Mouse (Mus musculus) liver, embryonic 11.5 days (tissue): ENCODE results near the gene Naaladl2. TPM values are rescaled to one million over a fixed set of nuclear protein-coding genes. Genes with fewer than 3 reads are reported as not detected.

Experiments
- ATAC-seq: fragments of 200-750 bp; cut with Nextera tagmentation; replicated peaks from 2 replicates; pipeline ENCODE4 v1.8.0; 2017; ENCODE audit warnings: moderate number of reproducible peaks, mild to moderate bottlenecking, moderate TSS enrichment, moderate library complexity; ENCODE audit not compliant: low FRiP score
- DNase-seq: peaks from one replicate; pipeline ENCODE4 v3.0.0-alpha.2; 2017; ENCODE audit warnings: low spot score
- H3K27ac ChIP-seq: fragments of 300-500 bp; sonication (generic); 2 replicates; pipeline ENCODE4 v1.5.1; 2014; ENCODE audit warnings: mild to moderate bottlenecking, low read depth, low read length, control low read depth
- H3K27me3 ChIP-seq: fragments of 300-500 bp; sonication (generic); replicated peaks from 2 replicates; pipeline ENCODE4 v1.6.1; 2014; ENCODE audit warnings: low read length, mixed read lengths; ENCODE audit not compliant: control insufficient read depth, insufficient read depth
- H3K36me3 ChIP-seq: fragments of 300-500 bp; sonication (generic); 2 replicates; pipeline ENCODE4 v1.6.1; 2014; ENCODE audit warnings: mild to moderate bottlenecking, low read length, moderate library complexity, mixed read lengths; ENCODE audit not compliant: control insufficient read depth, insufficient read depth
- H3K4me1 ChIP-seq: fragments of 300-500 bp; sonication (generic); replicated peaks from 2 replicates; pipeline ENCODE4 v1.6.1; 2014; ENCODE audit warnings: low read length, mixed read lengths; ENCODE audit not compliant: control insufficient read depth, insufficient read depth
- H3K4me2 ChIP-seq: fragments of 300-500 bp; sonication (generic); 2 replicates; pipeline ENCODE4 v1.6.1; 2014; ENCODE audit warnings: mild to moderate bottlenecking, control low read depth, moderate library complexity
- H3K4me3 ChIP-seq: fragments of 300-500 bp; sonication (generic); 2 replicates; pipeline ENCODE4 v1.5.1; 2014; ENCODE audit warnings: low read depth, low read length, control low read depth
- H3K9ac ChIP-seq: fragments of 300-500 bp; sonication (generic); 2 replicates; pipeline ENCODE4 v1.6.1; 2014; ENCODE audit warnings: low read depth, low read length, control low read depth
- H3K9me3 ChIP-seq: fragments of 300-500 bp; sonication (generic); 2 replicates; pipeline ENCODE4 v1.6.1; 2016; ENCODE audit warnings: low read length, inconsistent platforms, mixed read lengths; ENCODE audit not compliant: control insufficient read depth
- WGBS: fragments of 180-500 bp; shearing (Covaris S2); extraction: QIAGEN DNeasy Blood & Tissue Kit; methylation state at CpG from one replicate; pipeline ENCODE4 v1.1.7; 2014; 5-methylcytosine and 5-hydroxymethylcytosine counted together
- polyA plus RNA-seq: library from polyadenylated mRNA; unstranded; fragments of >200 nt; fragmentation: Nextera tagmentation; extraction: Ambion mirVana; gene quantifications from 2 replicates; pipeline ENCODE4 v1.2.1, GENCODE M21; 2014

Naaladl2 gene
- polyA plus RNA-seq, 1 experiment from 2014 or later, result 0.22 TPM

DNA sequence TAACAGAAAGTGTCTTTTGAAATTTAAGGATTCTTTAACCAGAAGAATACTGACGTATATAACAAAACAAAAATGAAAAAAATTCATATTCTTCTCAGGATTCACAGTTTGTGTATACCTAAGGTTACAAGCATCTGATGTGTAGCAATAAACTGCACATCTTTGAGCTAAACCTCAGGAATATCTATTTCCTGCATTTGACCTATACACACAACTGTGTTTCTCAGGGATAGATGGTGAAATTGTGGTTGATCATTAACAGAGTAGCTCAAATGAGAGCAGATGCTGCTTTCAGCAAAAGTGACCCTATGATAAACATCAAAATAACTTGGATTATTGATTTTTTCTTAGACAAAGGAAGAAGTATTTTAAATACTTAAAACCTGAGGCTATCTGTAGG, 1037.7 kb downstream of the Naaladl2 start:
- no peak overlapping the region for H3K4me3 ChIP-seq
- no peak overlapping the region for H3K4me2 ChIP-seq
- ATAC-seq (no peak), DNase-seq (no peak)
- no peak overlapping the region for H3K9ac ChIP-seq
- 80% methylated on average over 1 of the region's 1 CpGs for WGBS
- no peaks in the 10 kb centered on the region for H3K4me1 ChIP-seq
- no peaks in the 10 kb centered on the region for H3K27me3 ChIP-seq
- no peak overlapping the region for H3K27ac ChIP-seq
- no peaks in the 10 kb centered on the region for H3K9me3 ChIP-seq
- H3K36me3 ChIP-seq, result no peaks in the 10 kb centered on the region

DNA sequence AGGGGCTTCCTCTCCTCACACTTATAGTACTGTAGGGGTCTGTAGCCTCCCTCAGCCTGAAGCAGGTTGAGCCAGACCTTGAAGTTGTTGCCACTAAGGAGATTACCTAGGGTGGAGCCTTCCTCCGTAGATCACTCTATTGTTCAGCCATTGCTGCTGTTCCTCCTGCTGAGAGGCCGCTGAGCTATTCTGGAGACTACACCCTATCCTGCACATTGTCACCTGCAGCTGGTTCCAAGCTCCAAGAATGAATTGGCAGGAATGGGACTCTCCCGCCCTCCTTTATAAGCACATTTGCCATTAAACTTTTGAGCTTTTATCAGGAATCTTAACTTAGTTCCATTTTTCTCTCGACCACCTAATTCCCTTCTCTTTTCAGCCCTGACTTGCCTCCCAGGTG, 1064.3 kb downstream of the Naaladl2 start:
- no peak overlapping the region for H3K27ac ChIP-seq
- no peaks in the 10 kb centered on the region for H3K4me1 ChIP-seq
- no peaks in the 10 kb centered on the region for H3K9me3 ChIP-seq
- 49% methylated on average over 4 of the region's 4 CpGs for WGBS
- H3K36me3 ChIP-seq, result no peaks in the 10 kb centered on the region
- H3K4me3 ChIP-seq, result no peak overlapping the region
- DNase-seq, result no peak
- ATAC-seq, result no peak
- no peaks in the 10 kb centered on the region for H3K27me3 ChIP-seq
- H3K9ac ChIP-seq, result no peak overlapping the region
- H3K4me2 ChIP-seq, result no peak overlapping the region

DNA sequence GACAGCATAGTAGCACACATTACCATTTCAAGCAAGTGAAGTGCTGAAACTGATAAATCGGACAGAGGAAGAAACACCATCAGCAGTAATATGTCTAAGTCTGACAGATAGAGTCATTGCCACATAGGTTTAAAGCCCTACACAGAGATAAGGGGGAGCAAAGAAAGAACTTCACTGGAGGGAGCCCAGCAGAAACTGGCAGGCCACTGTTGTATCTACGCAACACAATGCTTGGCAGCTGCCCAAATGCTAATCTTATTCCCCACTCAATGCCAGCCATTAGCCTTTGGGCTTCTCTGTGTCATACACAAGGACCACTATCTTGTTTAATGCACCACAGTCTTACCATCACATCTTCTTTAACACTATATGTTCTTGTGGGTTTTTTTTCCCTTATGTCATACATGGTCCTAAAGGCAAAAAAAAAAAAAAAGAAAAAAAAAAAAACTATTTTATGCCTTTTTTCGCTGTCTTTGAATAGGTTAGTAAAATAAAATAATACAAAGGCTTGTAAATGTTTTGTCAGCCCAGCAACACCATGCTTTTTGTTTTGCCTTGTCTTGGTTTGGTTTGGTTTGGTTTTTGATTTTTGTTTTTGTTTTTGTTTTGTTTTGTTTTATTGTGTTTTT, 1072.8 kb downstream of the Naaladl2 start:
- Histone ChIP-seq H3K27me3 (no peaks in the 10 kb centered on the region), H3K4me3 (no peak overlapping the region), H3K4me2 (no peak overlapping the region), H3K27ac (no peak overlapping the region), H3K4me1 (no peaks in the 10 kb centered on the region), H3K9me3 (no peaks in the 10 kb centered on the region), H3K36me3 (no peaks in the 10 kb centered on the region), H3K9ac (no peak overlapping the region)
- WGBS, result 70% methylated on average over 3 of the region's 3 CpGs
- no peak for DNase-seq
- ATAC-seq, result no peak

DNA sequence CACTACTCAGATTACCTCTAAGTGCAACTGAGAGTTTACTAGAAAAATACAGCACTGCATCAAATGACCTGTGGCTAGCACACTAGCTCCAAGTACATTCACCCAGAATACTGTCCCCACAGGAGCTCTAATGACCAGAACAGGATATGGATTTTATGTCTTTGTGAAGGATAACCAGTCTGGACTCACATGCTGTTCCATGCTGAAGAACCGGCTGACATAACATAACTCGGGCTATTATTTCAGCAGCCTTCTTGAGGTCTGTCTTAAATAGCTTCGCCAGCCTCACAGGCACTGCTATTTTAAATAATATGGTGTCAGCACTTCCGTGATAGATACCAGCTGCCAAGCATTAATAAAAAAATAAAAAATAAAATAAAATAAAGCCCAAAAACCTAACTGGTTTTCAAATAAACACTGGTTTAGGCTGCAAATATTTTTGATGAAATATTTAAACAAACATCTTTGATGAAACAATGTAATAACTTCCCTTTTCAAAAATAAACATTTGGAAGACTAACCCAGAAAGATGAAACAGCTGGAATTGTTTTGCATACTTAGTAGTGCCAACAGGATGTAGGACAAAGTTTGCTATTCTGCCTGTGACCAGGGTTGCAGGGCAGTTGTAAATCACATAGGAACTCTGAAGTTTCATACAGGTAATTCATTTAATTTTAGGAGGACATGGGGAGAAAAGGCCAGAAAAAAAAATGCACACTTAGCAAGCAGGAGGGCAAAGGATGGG, 1073.5 kb downstream of the Naaladl2 start:
- H3K4me1 ChIP-seq, result no peaks in the 10 kb centered on the region
- DNase-seq (no peak), ATAC-seq (no peak)
- no peaks in the 10 kb centered on the region for H3K27me3 ChIP-seq
- no peak overlapping the region for H3K9ac ChIP-seq
- 69% methylated on average over 4 of the region's 4 CpGs for WGBS
- no peak overlapping the region for H3K27ac ChIP-seq
- no peaks in the 10 kb centered on the region for H3K36me3 ChIP-seq
- H3K4me3 ChIP-seq, result no peak overlapping the region
- no peak overlapping the region for H3K4me2 ChIP-seq
- H3K9me3 ChIP-seq, result no peaks in the 10 kb centered on the region

DNA sequence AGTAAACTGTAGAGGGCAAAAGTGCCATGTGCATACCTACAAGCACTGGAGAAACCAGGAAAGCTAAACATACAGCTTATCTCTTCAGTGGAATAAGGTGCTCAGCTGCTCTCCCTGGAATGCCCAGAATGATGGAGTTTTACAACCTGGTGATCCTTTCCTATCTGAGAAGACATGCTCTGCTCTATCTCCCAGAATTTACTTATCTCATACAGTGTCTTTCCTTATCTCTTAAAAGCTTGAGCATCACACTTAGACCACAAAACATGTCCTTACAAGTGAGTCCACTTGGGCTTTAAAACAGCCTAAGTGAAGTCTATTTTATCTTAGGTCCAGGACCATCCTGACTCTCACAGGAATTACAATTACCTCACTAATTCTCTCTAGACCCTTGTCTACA, 1095.8 kb downstream of the Naaladl2 start:
- no peaks in the 10 kb centered on the region for H3K36me3 ChIP-seq
- no peak for ATAC-seq
- no peaks in the 10 kb centered on the region for H3K27me3 ChIP-seq
- no peak overlapping the region for H3K4me2 ChIP-seq
- H3K4me3 ChIP-seq, result no peak overlapping the region
- no peak overlapping the region for H3K9ac ChIP-seq
- H3K27ac ChIP-seq, result no peak overlapping the region
- DNase-seq, result no peak
- no peaks in the 10 kb centered on the region for H3K9me3 ChIP-seq
- no peaks in the 10 kb centered on the region for H3K4me1 ChIP-seq

DNA sequence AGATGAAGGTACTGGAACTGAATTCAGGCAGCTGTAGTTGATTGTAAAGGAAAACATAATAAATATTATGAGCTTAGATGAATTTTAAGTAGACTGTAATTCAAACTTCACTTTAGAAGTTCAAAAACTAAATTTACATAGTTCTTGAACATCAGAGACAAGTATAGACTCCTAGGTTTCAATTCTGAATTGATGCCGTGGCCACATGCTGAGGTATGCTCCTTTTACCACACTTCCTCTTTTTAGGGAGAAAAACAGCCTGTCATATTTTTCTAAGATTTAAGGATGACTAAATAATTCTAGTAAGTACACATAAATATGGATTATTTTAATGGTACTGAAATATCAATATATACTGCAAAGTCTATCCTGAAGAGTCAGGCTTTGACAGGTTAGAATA, 1142.3 kb downstream of the Naaladl2 start:
- H3K4me1 ChIP-seq, result no peaks in the 10 kb centered on the region
- DNase-seq (no peak), ATAC-seq (no peak)
- H3K9ac ChIP-seq, result no peak overlapping the region
- no peaks in the 10 kb centered on the region for H3K36me3 ChIP-seq
- no peak overlapping the region for H3K27ac ChIP-seq
- H3K4me2 ChIP-seq, result no peak overlapping the region
- no peaks in the 10 kb centered on the region for H3K27me3 ChIP-seq
- WGBS, result 75% methylated on average over 1 of the region's 1 CpGs
- H3K9me3 ChIP-seq, result no peaks in the 10 kb centered on the region
- H3K4me3 ChIP-seq, result no peak overlapping the region

DNA sequence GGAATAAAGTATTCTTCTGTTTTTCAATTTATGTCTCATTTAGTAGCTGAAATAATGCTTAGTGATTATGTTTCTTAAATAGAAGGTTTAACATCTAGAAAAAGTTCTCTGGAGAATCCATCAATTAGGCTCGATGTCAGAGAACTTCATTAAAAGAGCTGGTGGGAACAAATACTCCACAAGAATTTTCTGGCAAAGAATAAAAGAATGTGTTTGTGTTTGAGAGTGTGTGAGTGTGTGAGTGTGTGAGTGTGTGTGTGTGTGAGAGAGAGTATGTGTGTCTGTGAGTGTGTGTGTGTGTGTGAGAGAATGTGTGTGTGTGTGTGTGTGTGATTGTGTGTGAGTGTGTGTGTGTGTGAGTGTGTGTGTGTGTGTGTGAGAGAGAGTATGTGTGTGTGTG, 1170.3 kb downstream of the Naaladl2 start:
- H3K9me3 ChIP-seq, result no peaks in the 10 kb centered on the region
- no peak overlapping the region for H3K9ac ChIP-seq
- no peak overlapping the region for H3K4me2 ChIP-seq
- WGBS, result 81% methylated on average over 1 of the region's 1 CpGs
- no peaks in the 10 kb centered on the region for H3K36me3 ChIP-seq
- no peaks in the 10 kb centered on the region for H3K4me1 ChIP-seq
- H3K4me3 ChIP-seq, result no peak overlapping the region
- DNase-seq (no peak), ATAC-seq (no peak)
- no peak overlapping the region for H3K27ac ChIP-seq
- no peaks in the 10 kb centered on the region for H3K27me3 ChIP-seq

DNA sequence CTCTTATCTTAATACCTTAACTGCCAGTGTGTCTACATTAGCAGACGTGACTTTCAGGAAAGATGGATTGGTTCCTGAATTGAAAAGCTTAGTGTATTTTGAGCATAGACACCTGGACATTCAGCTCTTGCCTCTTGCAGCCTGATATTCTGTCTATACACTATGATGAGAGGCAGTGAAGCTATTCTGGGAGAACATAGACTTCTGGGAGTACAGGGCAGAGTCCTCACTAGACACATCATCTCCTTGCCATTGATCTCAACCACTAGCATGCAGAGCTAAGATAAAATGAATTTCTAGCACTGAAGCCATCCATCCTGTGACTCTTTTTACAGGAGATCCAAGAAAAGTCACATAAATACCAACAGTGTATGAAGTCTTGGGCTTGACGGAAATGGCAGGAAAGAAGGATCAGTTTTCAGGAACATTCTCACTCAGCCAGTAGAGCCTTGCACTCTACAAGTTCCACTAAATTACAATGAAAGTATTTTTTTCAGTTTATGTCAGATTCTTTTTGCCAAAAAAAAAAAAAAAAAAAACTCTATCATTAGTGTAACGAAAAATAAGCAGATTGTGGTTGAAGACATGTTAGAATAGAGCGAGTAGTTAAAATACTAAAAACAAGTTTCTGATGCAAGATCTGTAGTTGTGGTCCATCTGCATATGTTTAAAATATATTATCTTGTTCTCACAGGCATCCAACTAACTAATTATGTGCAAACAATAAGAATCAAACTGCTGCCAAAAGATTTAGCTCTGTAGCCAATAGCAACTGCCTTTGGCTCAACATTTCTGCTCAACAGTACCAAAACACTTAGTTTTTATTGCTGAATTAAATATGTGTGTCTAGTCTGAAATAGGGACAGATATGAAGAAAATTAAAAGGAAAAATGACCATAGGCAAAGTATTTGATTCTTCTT, 1171.1 kb downstream of the Naaladl2 start:
- no peak for ATAC-seq
- 78% methylated on average over 4 of the region's 4 CpGs for WGBS

More for the DNA sequence above, 1171.1 kb downstream of the Naaladl2 start:
- Histone ChIP-seq H3K4me1 (no peaks in the 10 kb centered on the region), H3K36me3 (no peaks in the 10 kb centered on the region), H3K27me3 (no peaks in the 10 kb centered on the region), H3K27ac (no peak overlapping the region), H3K4me2 (no peak overlapping the region), H3K9me3 (no peaks in the 10 kb centered on the region), H3K4me3 (no peak overlapping the region), H3K9ac (no peak overlapping the region)
- no peak for DNase-seq
